Mouse (Mus musculus) thymus, adult 2 months (tissue): ENCODE results near the gene Kcnk16.

ENCODE experiments used
- CTCF ChIP-seq: fragments of 200-500 bp; IDR thresholded peaks from 2 replicates; pipeline ENCODE4 v1.5.1; 2012; ENCODE audit warnings: mild to moderate bottlenecking, control low read depth, low read length, moderate library complexity, borderline replicate concordance; ENCODE audit not compliant: control insufficient read depth, poor library complexity, insufficient read depth; ENCODE audit errors: extremely low read depth
- POLR2A ChIP-seq: fragments of 200-500 bp; IDR thresholded peaks from 2 replicates; pipeline ENCODE4 v1.6.1; 2012; ENCODE audit warnings: mild to moderate bottlenecking, low read length, control low read depth, moderate library complexity; ENCODE audit not compliant: control insufficient read depth, poor library complexity, insufficient read depth; ENCODE audit errors: extremely low read depth

- TF ChIP-seq CTCF (no peak), POLR2A (no peak)
These were observed 38.9 kb downstream of the Kcnk16 start for GRCm38 (mm10) chr14:20230063-20230491.
